Mouse (Mus musculus): ENCODE data around the gene Dip2c.

DNA sequence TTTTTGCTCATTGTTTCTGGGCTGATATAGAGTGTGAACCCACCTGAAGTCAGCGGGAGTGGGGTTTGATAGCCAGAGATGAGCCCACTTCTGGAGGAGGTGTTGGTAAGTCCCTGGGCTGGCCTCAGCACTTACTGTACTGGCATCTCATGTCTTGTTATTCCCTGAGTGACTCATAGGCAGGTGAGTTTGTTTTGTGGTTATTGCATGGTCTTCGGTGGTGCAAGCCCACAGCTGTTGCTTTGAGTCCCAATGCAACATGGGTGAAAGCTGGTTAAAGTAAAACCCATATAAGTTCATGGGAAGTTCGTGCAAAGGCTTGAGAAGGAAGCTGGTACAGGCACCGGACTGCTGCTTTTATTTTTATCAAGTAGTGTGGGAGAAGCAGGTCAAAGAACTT, 64.0 kb downstream of the Dip2c start:
- TF ChIP-seq CTCF (IDR thresholded peaks at IDR 0.05; ENCODE audit: low read depth, low read length) (no peak), GATA2 (IDR thresholded peaks at IDR 0.05; ENCODE audit: borderline replicate concordance, low read depth, low read length) (no peak), GATA1 (IDR thresholded peaks at IDR 0.05; ENCODE audit: borderline replicate concordance, low read length) (no peak)
